Mouse (Mus musculus): Measurements from ENCODE around the gene Gpr152.
"Not testable (repeated sequence)": the region's sequence is repeated elsewhere in the genome, so short reads cannot be mapped to it uniquely, and the experiment has no call there.

- TF ChIP-seq POLR2A (IDR thresholded peaks at IDR 0.05; ENCODE audit: borderline replicate concordance, extremely low read depth, low read depth, low read length); CTCF (IDR thresholded peaks at IDR 0.05; ENCODE audit: insufficient read depth, low read length): not testable (repeated sequence)
These were observed 14.3 kb upstream of the Gpr152 start for GRCm38 (mm10) chr19:4125268-4125667.
